Mouse (Mus musculus) adrenal gland, postnatal 25 days (tissue): Measurements from ENCODE around the gene Cyp26c1. TPM values are rescaled to one million over a fixed set of nuclear protein-coding genes. Genes with fewer than 3 reads are reported as not detected.

Source experiments
- DNase-seq: peaks from one replicate; pipeline ENCODE4 v3.0.0; 2021; ENCODE audit warnings: mixed read lengths
- total RNA-seq: library from RNA; stranded (reverse); gene quantifications from 2 replicates; pipeline ENCODE4 v1.2.3, GENCODE M21; 2021

Cyp26c1 gene
- total RNA-seq, 1 experiment from 2014 or later, result not detected

DNA sequence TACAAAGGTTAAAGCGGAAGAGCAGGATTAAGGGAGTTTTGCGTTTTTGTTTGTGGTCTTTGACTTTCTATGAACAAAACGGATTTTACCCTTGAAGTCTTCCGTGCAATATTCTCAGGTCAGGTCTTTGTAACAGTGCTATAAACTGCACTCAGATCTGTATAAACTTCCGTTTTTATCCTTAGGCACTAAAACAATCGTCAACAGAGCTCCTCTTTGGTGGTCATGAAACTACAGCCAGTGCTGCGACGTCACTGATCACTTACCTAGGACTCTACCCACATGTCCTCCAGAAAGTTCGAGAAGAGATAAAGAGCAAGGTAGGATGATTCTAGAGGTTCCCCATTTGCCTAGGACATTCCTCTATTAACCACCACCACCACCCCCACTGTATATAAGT is 14.3 kb downstream of the Cyp26c1 start:
- DNase-seq, result no peak

GRCm38 (mm10) chr19:37702377-37703076 is 17.1 kb downstream of the Cyp26c1 start:
- DNase-seq, result peak; percentile 33

- DNase-seq, result peak; percentile 81
These were observed 18.6 kb downstream of the Cyp26c1 start for GRCm38 (mm10) chr19:37703902-37704509.

GRCm38 (mm10) chr19:37705722-37706121 is 20.3 kb downstream of the Cyp26c1 start:
- DNase-seq, result no peak

- no peak for DNase-seq
These were observed 29.3 kb downstream of the Cyp26c1 start for GRCm38 (mm10) chr19:37714681-37715080.

DNA sequence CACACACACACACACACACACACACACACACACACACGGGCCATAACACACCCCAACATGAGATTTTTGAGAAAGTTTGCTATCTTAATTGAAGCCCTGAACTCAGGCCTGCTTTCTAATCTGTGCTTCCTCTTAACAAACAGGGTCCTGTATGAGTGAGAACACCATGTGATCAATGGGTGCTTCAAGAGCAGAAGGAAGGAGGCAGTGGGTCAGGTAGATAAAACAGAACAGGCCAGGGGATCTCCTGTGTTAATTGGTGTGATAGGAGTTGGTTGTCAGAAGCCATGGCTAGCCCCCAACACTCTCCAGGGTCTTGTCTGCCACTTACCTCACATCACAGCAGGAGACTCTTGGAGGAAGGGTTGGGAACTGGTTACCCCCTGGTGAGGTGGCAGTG is 30.6 kb downstream of the Cyp26c1 start:
- no peak for DNase-seq

DNA sequence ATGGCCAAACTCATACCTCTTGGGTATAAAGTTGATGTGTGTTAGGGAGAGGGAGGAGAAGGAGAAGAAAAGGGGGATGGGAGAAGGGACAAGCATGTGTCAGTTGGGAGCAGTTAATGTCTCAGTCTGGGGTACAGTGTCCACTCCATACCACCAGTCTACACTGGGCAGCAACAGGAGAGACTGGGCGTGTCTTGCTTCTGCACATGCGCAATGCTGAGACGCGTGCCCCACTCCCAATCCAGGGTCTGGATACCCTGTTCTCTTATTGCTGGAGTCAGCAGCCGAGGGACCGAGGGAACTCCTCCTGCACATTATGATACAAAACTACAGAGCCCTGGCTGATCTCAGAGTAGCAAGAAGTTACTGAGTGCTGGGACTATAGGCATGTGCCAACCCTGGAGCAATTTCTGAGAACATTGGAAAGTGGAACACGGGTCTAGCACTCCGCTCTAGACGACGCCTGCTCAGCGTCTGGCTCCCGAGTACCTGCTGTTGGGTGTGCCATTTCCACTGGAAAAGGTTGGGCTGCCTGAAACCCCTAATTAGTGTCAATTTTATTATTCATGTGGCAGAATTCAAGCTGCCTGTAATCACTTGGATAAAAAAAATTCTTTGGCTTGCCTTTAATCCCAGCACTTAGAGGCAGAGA is 31.3 kb downstream of the Cyp26c1 start:
- no peak for DNase-seq

- DNase-seq, result no peak
These were observed 33.8 kb downstream of the Cyp26c1 start for GRCm38 (mm10) chr19:37719166-37719565.

DNA sequence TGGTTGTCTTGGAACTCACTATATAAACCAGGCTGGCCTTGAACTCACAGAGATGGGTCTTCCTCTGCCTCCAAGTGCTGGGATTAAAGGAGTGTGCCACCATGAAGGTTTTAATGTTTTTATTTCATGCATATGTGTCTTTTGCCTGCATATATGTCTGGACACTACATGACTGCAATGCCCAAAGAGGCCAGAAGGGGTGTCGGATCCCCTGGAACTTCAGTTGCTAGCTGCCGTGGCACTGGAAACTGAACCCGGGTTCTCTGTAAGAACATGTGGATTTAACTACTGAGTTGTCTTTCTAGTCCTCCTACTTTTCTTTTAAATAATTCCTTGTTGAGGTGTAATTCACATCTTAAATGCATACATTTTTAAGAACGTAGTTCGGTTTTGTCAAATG is 39.2 kb downstream of the Cyp26c1 start:
- DNase-seq, result no peak

DNA sequence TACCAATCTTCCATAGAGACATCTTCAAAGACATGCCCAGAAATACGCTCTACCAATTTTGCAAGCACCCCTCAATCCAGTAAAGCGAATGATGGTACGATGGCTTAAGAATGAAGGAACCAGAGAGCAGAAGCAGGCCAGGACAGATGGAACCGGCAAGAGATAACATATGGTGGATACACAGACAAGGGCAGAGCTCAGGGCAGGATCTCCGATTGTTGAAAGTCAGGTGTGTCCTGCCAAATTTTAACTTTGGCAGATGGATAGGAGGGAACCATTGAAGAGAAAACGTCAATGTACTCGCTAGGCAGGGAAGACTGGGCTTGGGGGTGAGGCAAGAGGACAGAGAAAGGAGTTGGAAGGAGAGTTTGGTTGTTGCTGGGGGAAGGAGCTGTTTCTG is 41.2 kb downstream of the Cyp26c1 start:
- DNase-seq, result no peak

DNA sequence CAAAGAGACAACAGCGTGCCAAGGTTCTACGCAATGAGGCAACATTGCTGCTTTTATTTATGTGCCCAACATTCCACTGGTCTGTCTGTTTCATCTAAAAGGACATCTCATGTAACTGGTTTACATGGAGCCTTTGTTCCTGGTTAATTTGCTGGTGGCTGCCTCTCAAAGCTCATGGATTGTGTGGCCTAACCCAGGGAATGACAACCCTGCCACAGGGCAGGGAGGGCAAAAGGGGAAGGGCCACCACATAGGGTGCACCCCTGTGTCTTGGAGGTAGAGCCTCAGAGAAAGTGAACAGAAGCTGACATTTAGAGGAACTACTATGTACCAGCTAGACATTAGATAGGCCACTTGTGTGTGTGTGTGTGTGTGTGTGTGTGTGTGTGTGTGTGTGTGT is 42.0 kb downstream of the Cyp26c1 start:
- DNase-seq, result no peak

- no peak for DNase-seq
These were observed 50.0 kb downstream of the Cyp26c1 start for GRCm38 (mm10) chr19:37735426-37735825.

DNA sequence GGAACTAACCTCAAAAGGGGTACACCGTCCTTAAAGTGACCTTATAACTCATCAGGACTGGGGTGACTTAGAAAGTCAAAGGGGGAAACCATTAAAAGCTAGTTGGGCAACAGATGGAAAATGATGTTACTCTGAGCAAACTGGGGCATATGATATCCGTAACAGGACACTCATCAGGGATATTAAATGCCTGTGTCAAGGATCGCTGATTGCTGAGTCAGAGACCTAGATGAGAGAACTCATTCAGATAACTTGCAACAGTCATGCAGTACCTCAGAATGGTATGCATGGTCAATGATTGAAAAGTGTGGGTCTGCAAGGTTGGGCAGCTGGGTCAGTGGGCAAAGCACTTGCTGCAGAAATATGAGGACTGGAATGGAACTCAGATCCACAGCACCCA is 53.2 kb downstream of the Cyp26c1 start:
- DNase-seq, result no peak

- no peak for DNase-seq
These were observed 54.7 kb downstream of the Cyp26c1 start for GRCm38 (mm10) chr19:37740043-37740442.

Other genes starting within 250 kb of the Cyp26c1 start
- 15.7 and 21.4 TPM in 2 replicates for gene Exoc6, start 135.2 kb upstream of the Cyp26c1 start, total RNA-seq
- not detected in 2 replicates for gene Cyp26a1, start 12.2 kb downstream of the Cyp26c1 start, total RNA-seq